Mouse (Mus musculus) heart, adult 2 months (tissue): ENCODE measurements around the gene Rnf130. TPM values are rescaled to one million over a fixed set of nuclear protein-coding genes. Genes with fewer than 3 reads are reported as not detected.

ENCODE experiments used
- DNase-seq, 2 experiments: peaks; one replicate each; pipeline ENCODE4 v3.0.0; 2021
- H3K27ac ChIP-seq: fragments of 200-600 bp; 2 replicates; pipeline ENCODE4 v1.8.1; 2022
- H3K27me3 ChIP-seq: fragments of 200-500 bp; 2 replicates; pipeline ENCODE4 v1.6.1; 2012; ENCODE audit warnings: mild to moderate bottlenecking, low read length, inconsistent platforms, mixed read lengths; ENCODE audit not compliant: control insufficient read depth, insufficient read depth
- H3K36me3 ChIP-seq: fragments of 200-500 bp; 2 replicates; pipeline ENCODE4 v1.6.1; 2012; ENCODE audit warnings: low read length, inconsistent platforms; ENCODE audit not compliant: control insufficient read depth, insufficient read depth
- H3K4me1 ChIP-seq: fragments of 200-500 bp; 2 replicates; pipeline ENCODE4 v1.6.1; 2011; ENCODE audit warnings: low read length; ENCODE audit not compliant: control insufficient read depth, insufficient read depth
- H3K4me3 ChIP-seq: fragments of 200-600 bp; 2 replicates; pipeline ENCODE4 v1.8.1; 2022
- H3K79me2 ChIP-seq: fragments of 200-500 bp; replicated peaks from 2 replicates; pipeline ENCODE4 v1.6.1; 2012; ENCODE audit warnings: mild to moderate bottlenecking, inconsistent platforms, low read length, moderate library complexity, mixed read lengths; ENCODE audit not compliant: control insufficient read depth, insufficient read depth
- H3K9ac ChIP-seq: fragments of 200-500 bp; 2 replicates; pipeline ENCODE4 v1.6.1; 2012; ENCODE audit warnings: low read depth, mild to moderate bottlenecking, control low read depth, inconsistent platforms, low read length, mixed read lengths
- CTCF ChIP-seq: fragments of 200-600 bp; IDR thresholded peaks from 2 replicates; pipeline ENCODE4 v1.8.1; 2022; ENCODE audit warnings: antibody characterized with exemption, mild to moderate bottlenecking, moderate library complexity
- EP300 ChIP-seq: fragments of 200-500 bp; IDR thresholded peaks from 2 replicates; pipeline ENCODE4 v1.6.1; 2011; ENCODE audit warnings: low read depth, low read length, control low read depth; ENCODE audit not compliant: insufficient read depth
- POLR2A ChIP-seq: fragments of 200-500 bp; IDR thresholded peaks from 2 replicates; pipeline ENCODE4 v1.6.1; 2011; ENCODE audit warnings: mild to moderate bottlenecking, low read depth, low read length, control low read depth; ENCODE audit not compliant: insufficient read depth
- WGBS: fragments of 180-500 bp; shearing (Covaris S2); methylation state at CpG from one replicate; pipeline ENCODE4 v1.1.7; 2018; 5-methylcytosine and 5-hydroxymethylcytosine counted together
- intact Hi-C: fragments of 180-260 bp; cut with DNase I; formaldehyde crosslinking; loops from one replicate; pipeline ENCODE4 v1.15.1; 2025
- polyA plus RNA-seq: library from polyadenylated mRNA; depleted of rRNA; stranded (reverse); fragments of >200 nt; gene quantifications from 2 replicates; pipeline ENCODE4 v1.2.3, GENCODE M21; 2012
- total RNA-seq, 2 experiments: library from RNA; stranded (reverse); gene quantifications; 2 replicates each; pipeline ENCODE4 v1.2.3; 2021

Gene Rnf130
- total and polyA plus RNA-seq, 3 experiments = 26.6 to 53.2 (median 49.5) TPM

- peak in 1 of 2 experiments; percentile 7 for DNase-seq
- Histone ChIP-seq H3K27ac (peak overlapping the region; percentile 89), H3K36me3 (no peaks in the 10 kb centered on the region), H3K79me2 (peaks cover 3% of the 10 kb centered on the region), H3K4me3 (peak overlapping the region; percentile 94), H3K4me1 (peaks cover 5% of the 10 kb centered on the region), H3K27me3 (no peaks in the 10 kb centered on the region), H3K9ac (peak overlapping the region; percentile 27; the same call in 1 of the 2 replicates)
- WGBS = 28% methylated on average over 3 of the region's 3 CpGs
- intact Hi-C loops = loop anchor here (5.0 kb wide), 1 partner anchor 46 kb away; no protein-coding TSS in a partner anchor
- TF ChIP-seq POLR2A (no peak), CTCF (no peak), EP300 (no peak)
Measured at GRCm38 (mm10) chr11:50026521-50027090, 1.5 kb downstream of the Rnf130 start.

- no peak for DNase-seq
- Histone ChIP-seq H3K79me2 (peaks cover 3% of the 10 kb centered on the region), H3K4me1 (peaks cover 9% of the 10 kb centered on the region)
Measured at GRCm38 (mm10) chr11:50028416-50028815, 3.3 kb downstream of the Rnf130 start.

GRCm38 (mm10) chr11:50034155-50034554, 9.0 kb downstream of the Rnf130 start:
- TF ChIP-seq CTCF = no peak
- TF ChIP-seq POLR2A = no peak
- no peak for TF ChIP-seq EP300
- no peak for DNase-seq
- H3K9ac ChIP-seq = no peak overlapping the region
- no peaks in the 10 kb centered on the region; the same call in 1 of the 2 replicates for H3K79me2 ChIP-seq
- no peak overlapping the region for H3K4me3 ChIP-seq
- H3K4me1 ChIP-seq = peaks cover 8% of the 10 kb centered on the region
- H3K36me3 ChIP-seq = peaks cover 26% of the 10 kb centered on the region
- H3K27ac ChIP-seq = no peak overlapping the region; the same call in 1 of the 2 replicates
- intact Hi-C loops = no loop called here
- H3K27me3 ChIP-seq = no peaks in the 10 kb centered on the region

More at GRCm38 (mm10) chr11:50028416-50028815, 3.3 kb downstream of the Rnf130 start:
- Histone ChIP-seq H3K36me3 (peaks cover 4% of the 10 kb centered on the region), H3K27me3 (no peaks in the 10 kb centered on the region), H3K4me3 (no peak overlapping the region), H3K27ac (no peak overlapping the region), H3K9ac (no peak overlapping the region)
- TF ChIP-seq POLR2A (no peak), EP300 (no peak), CTCF (no peak)
- intact Hi-C loops = loop anchor here (5.0 kb wide), 1 partner anchor 44 kb away; no protein-coding TSS in a partner anchor

GRCm38 (mm10) chr11:50035726-50036125, 10.6 kb downstream of the Rnf130 start:
- no peak for DNase-seq
- 80% methylated on average over 3 of the region's 3 CpGs for WGBS
- H3K36me3 ChIP-seq = peaks cover 26% of the 10 kb centered on the region
- intact Hi-C loops = no loop called here
- no peak overlapping the region for H3K9ac ChIP-seq
- H3K4me3 ChIP-seq = no peak overlapping the region
- H3K79me2 ChIP-seq = no peaks in the 10 kb centered on the region; the same call in 1 of the 2 replicates
- peaks cover 8% of the 10 kb centered on the region for H3K4me1 ChIP-seq
- no peaks in the 10 kb centered on the region for H3K27me3 ChIP-seq
- no peak for TF ChIP-seq CTCF
- no peak for TF ChIP-seq POLR2A
- no peak for TF ChIP-seq EP300
- no peak overlapping the region for H3K27ac ChIP-seq

GRCm38 (mm10) chr11:50036781-50037460, 11.8 kb downstream of the Rnf130 start:
- Histone ChIP-seq H3K79me2 (no peaks in the 10 kb centered on the region), H3K27ac (no peak overlapping the region), H3K36me3 (peaks cover 26% of the 10 kb centered on the region), H3K9ac (no peak overlapping the region), H3K4me3 (no peak overlapping the region), H3K4me1 (peaks cover 6% of the 10 kb centered on the region), H3K27me3 (no peaks in the 10 kb centered on the region)
- WGBS = 38% methylated on average over 4 of the region's 4 CpGs
- TF ChIP-seq CTCF (no peak), POLR2A (no peak), EP300 (no peak)
- no peak for DNase-seq
- intact Hi-C loops = no loop called here

- intact Hi-C loops = no loop called here
- H3K27me3 ChIP-seq = no peaks in the 10 kb centered on the region
- DNase-seq = no peak
- no peak overlapping the region for H3K4me3 ChIP-seq
- H3K79me2 ChIP-seq = no peaks in the 10 kb centered on the region; the same call in 1 of the 2 replicates
- peaks cover 6% of the 10 kb centered on the region for H3K4me1 ChIP-seq
- TF ChIP-seq CTCF (no peak), EP300 (no peak), POLR2A (no peak)
- 84% methylated on average over 1 of the region's 1 CpGs for WGBS
- peaks cover 26% of the 10 kb centered on the region for H3K36me3 ChIP-seq
- no peak overlapping the region for H3K27ac ChIP-seq
- no peak overlapping the region for H3K9ac ChIP-seq
Measured at GRCm38 (mm10) chr11:50038757-50039156, 13.6 kb downstream of the Rnf130 start.
